Mouse (Mus musculus) ES-E14 (cell line): ENCODE measurements at regions not wholly inside any gene's neighbourhood (a gene's known extent, or its start where the extent isn't known, plus 50 kb on each side); places are given as distances from the start of the nearest gene placed in this dataset.

ENCODE experiments used
- DNase-seq: peaks from one replicate; pipeline ENCODE4 v3.0.0-alpha.2; 2013; ENCODE audit warnings: low read depth, low spot score
- H3K27ac ChIP-seq: 2 replicates; pipeline ENCODE4 v1.5.1; 2012; ENCODE audit warnings: low read depth, mild to moderate bottlenecking, low read length, moderate library complexity, mixed read lengths; ENCODE audit not compliant: poor library complexity, insufficient read depth, severe bottlenecking
- H3K36me3 ChIP-seq: 2 replicates; pipeline ENCODE4 v1.6.1; 2012; ENCODE audit warnings: mild to moderate bottlenecking, low read length, moderate library complexity, mixed read lengths; ENCODE audit not compliant: control insufficient read depth, poor library complexity, insufficient read depth, severe bottlenecking
- H3K4me1 ChIP-seq, 2 experiments: fragments of 150-350 bp in 1 of 2; sonication (generic) in 1 of 2; 2 replicates each; pipeline ENCODE4 v1.6.1; 2012; ENCODE audit warnings: low read length in 2 of 2, mild to moderate bottlenecking in 1 of 2, mixed read lengths in 1 of 2; ENCODE audit not compliant: control insufficient read depth in 2 of 2, insufficient read depth in 2 of 2, poor library complexity in 1 of 2
- H3K4me3 ChIP-seq, 2 experiments: fragments of 150-350 bp in 1 of 2; sonication (generic) in 1 of 2; 2 replicates each; pipeline ENCODE4 v1.5.1; 2012; ENCODE audit warnings: low read length in 2 of 2, low read depth in 1 of 2, mild to moderate bottlenecking in 1 of 2, mixed read lengths in 1 of 2; ENCODE audit not compliant: insufficient read depth in 1 of 2, poor library complexity in 1 of 2, severe bottlenecking in 1 of 2
- H3K9ac ChIP-seq: 2 replicates; pipeline ENCODE4 v1.6.1; 2012; ENCODE audit warnings: low read depth, mild to moderate bottlenecking, low read length, mixed read lengths; ENCODE audit not compliant: poor library complexity, insufficient read depth, severe bottlenecking
- H3K9me3 ChIP-seq: fragments of 150-350 bp; sonication (generic); 2 replicates; pipeline ENCODE4 v1.6.1; 2012; ENCODE audit warnings: low read depth, mild to moderate bottlenecking, low read length; ENCODE audit not compliant: control insufficient read depth, insufficient read depth
- CHD2 ChIP-seq: IDR thresholded peaks from 2 replicates; pipeline ENCODE4 v1.6.1; 2014; ENCODE audit warnings: mild to moderate bottlenecking, low read depth, low read length, inconsistent platforms
- HCFC1 ChIP-seq: IDR thresholded peaks from 2 replicates; pipeline ENCODE4 v1.6.1; 2012; ENCODE audit warnings: low read length, inconsistent platforms, borderline replicate concordance; ENCODE audit not compliant: insufficient read depth
- MAFK ChIP-seq: IDR thresholded peaks from 2 replicates; pipeline ENCODE4 v1.6.1; 2014; ENCODE audit warnings: mild to moderate bottlenecking, low read depth, low read length, inconsistent platforms; ENCODE audit not compliant: insufficient read depth
- ZC3H11A ChIP-seq: IDR thresholded peaks from 2 replicates; pipeline ENCODE4 v1.6.1; 2012; ENCODE audit warnings: low read depth, mild to moderate bottlenecking, inconsistent platforms, low read length, borderline replicate concordance
- ZNF384 ChIP-seq: IDR thresholded peaks from 2 replicates; pipeline ENCODE4 v1.6.1; 2012; ENCODE audit warnings: low read depth, low read length, inconsistent platforms
- in situ Hi-C, 2 experiments: fragments of 600-800 bp; cut with MboI; formaldehyde crosslinking; loops; one replicate each; pipeline ENCODE4 v1.15.1; 2025; ENCODE audit warnings: low sequenced_read_pairs in 2 of 2, inconsistent platforms in 1 of 2; ENCODE audit not compliant: unreplicated experiment in 2 of 2

GRCm38 (mm10) chr15:59888131-59888459 lies 128.3 kb downstream of the 4933412E24Rik start:
- Histone ChIP-seq H3K9ac (no peak overlapping the region), H3K4me1 (no peaks in the 10 kb centered on the region; a peak in 1 of 4 replicates), H3K36me3 (no peaks in the 10 kb centered on the region), H3K4me3 (no peak overlapping the region), H3K27ac (no peak overlapping the region), H3K9me3 (no peaks in the 10 kb centered on the region)
- no peak for TF ChIP-seq CHD2
- no peak for TF ChIP-seq ZNF384
- TF ChIP-seq ZC3H11A, result no peak
- TF ChIP-seq MAFK, result no peak
- TF ChIP-seq HCFC1, result no peak
- DNase-seq, result no peak
- in situ Hi-C loops, result no loop called here

- Histone ChIP-seq H3K27ac (no peak overlapping the region), H3K4me3 (no peak overlapping the region), H3K4me1 (no peaks in the 10 kb centered on the region; a peak in 1 of 4 replicates), H3K9me3 (no peaks in the 10 kb centered on the region), H3K36me3 (no peaks in the 10 kb centered on the region), H3K9ac (no peak overlapping the region)
- in situ Hi-C loops, result no loop called here
- TF ChIP-seq MAFK (no peak), HCFC1 (no peak), ZNF384 (no peak), ZC3H11A (no peak), CHD2 (no peak)
- DNase-seq, result no peak
Observed at GRCm38 (mm10) chr15:59887381-59888130, 128.9 kb downstream of the 4933412E24Rik start.

- no peak overlapping the region for H3K27ac ChIP-seq
- H3K9me3 ChIP-seq, result no peaks in the 10 kb centered on the region
- TF ChIP-seq ZNF384 (no peak), MAFK (no peak), ZC3H11A (no peak), CHD2 (no peak), HCFC1 (no peak)
- H3K9ac ChIP-seq, result no peak overlapping the region
- H3K4me3 ChIP-seq, result no peak overlapping the region
- H3K4me1 ChIP-seq, result no peaks in the 10 kb centered on the region; a peak in 1 of 4 replicates
- no peak for DNase-seq
- in situ Hi-C loops, result no loop called here
- H3K36me3 ChIP-seq, result no peaks in the 10 kb centered on the region
Observed at GRCm38 (mm10) chr15:59886036-59886435, 130.4 kb downstream of the 4933412E24Rik start.

DNA sequence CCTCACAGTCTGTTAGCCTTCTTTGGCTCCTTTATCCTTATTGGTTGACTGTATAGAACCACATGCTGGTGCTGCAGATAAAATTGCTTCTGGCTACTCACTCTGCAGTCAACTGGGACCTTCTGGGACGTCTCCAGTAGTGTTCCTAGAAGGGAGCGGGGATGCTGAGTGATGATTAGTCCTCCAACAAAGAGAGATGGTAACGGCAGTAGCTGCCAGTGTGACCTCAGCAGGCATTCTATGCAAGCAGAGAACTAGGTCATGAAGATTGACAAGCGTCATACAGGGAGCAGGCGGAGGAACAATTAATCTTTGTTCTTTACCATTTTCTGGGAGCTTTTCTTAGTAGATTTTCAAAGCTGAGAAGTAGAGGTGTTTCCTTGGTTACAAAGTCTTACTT lies 134.0 kb downstream of the 4933412E24Rik start:
- in situ Hi-C loops, result no loop called here
- H3K9ac ChIP-seq, result no peak overlapping the region

DNA sequence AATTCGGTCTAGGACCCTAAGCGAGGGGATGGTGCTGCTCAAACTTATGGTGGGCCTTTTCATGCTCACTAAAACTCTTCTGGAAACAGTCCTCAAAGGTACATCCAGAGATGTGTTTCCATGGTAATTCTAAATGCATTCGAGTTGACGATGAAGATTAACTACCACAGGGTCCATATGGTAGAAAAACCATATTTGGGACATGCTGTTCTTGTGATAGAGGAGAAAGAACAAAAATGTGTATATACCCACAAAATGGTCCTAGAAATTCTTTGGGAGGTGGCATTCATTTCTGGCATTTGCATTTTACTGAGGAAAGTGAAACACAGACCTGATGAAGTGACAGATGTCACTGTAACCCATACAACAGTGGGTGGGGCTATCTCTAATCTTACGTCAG lies 136.0 kb downstream of the 4933412E24Rik start:
- no peak overlapping the region for H3K4me3 ChIP-seq
- no peaks in the 10 kb centered on the region for H3K36me3 ChIP-seq
- in situ Hi-C loops, result no loop called here
- no peaks in the 10 kb centered on the region for H3K9me3 ChIP-seq
- H3K27ac ChIP-seq, result no peak overlapping the region
- H3K9ac ChIP-seq, result no peak overlapping the region
- DNase-seq, result no peak
- no peak for TF ChIP-seq MAFK
- no peak for TF ChIP-seq ZNF384
- no peak for TF ChIP-seq CHD2
- TF ChIP-seq HCFC1, result no peak
- no peaks in the 10 kb centered on the region for H3K4me1 ChIP-seq

More for the DNA sequence above, 134.0 kb downstream of the 4933412E24Rik start:
- Histone ChIP-seq H3K9me3 (no peaks in the 10 kb centered on the region), H3K27ac (no peak overlapping the region), H3K4me1 (no peaks in the 10 kb centered on the region), H3K4me3 (no peak overlapping the region), H3K36me3 (no peaks in the 10 kb centered on the region)
- TF ChIP-seq ZNF384, result no peak
- no peak for TF ChIP-seq ZC3H11A
- no peak for TF ChIP-seq HCFC1
- no peak for TF ChIP-seq CHD2
- TF ChIP-seq MAFK, result no peak
- no peak for DNase-seq
